Comparison of ENCODE assay signal across 29 mouse cellular contexts in genomic region chr13:13820234-13821123, GRCm38 (mm10). TPM values are rescaled to one million over a fixed set of nuclear protein-coding genes. Genes with fewer than 3 reads are reported as not detected.
A peak's percentile ranks its signal among the peaks of the same experiment; 100 is the strongest.
DNase-seq lines count a peak whose midpoint lies in the region; ATAC-seq and TF ChIP-seq lines count a peak whose summit lies in the region.
"Had no signal": no experiment of that assay in that cellular context is flagged by ENCODE, and none has a peak within 500 bp of the region (broad histone marks: within the 10 kb centered on the region; RNA-seq: fewer than 3 reads in every experiment).

No protein-coding gene starts in this region.

- H3K9ac ChIP-seq in hindbrain, embryonic 13.5 days: no peak overlapping the region
- H3K9ac ChIP-seq in hindbrain, embryonic 11.5 days (ENCODE audit: low read depth, low read length): no peak overlapping the region
- no peak overlapping the region for H3K9ac ChIP-seq in forebrain, embryonic 12.5 days
- no peak overlapping the region for H3K9ac ChIP-seq in hindbrain, embryonic 16.5 days (ENCODE audit: low read depth, low read length)
- H3K9ac ChIP-seq in lung, postnatal 0 days (replicated peaks; ENCODE audit: low read depth): no peak overlapping the region
- H3K9ac ChIP-seq: embryonic facial prominence, embryonic 15.5 days; heart, embryonic 15.5 days; limb, embryonic 13.5 days; liver, embryonic 12.5 days; midbrain, embryonic 12.5 days had no signal

- peak; percentile 73 for ATAC-seq in hindbrain, embryonic 13.5 days (ENCODE audit: low FRiP score)
- no peak for ATAC-seq in hindbrain, embryonic 11.5 days (ENCODE audit: low FRiP score)
- ATAC-seq in forebrain, embryonic 12.5 days (ENCODE audit: low FRiP score): peak; percentile 70; the same call in 1 of the 2 replicates
- ATAC-seq in hindbrain, embryonic 16.5 days: peak; percentile 73
- ATAC-seq in lung, postnatal 0 days: no peak
- ATAC-seq: intestine, embryonic 16.5 days; liver, embryonic 12.5 days; Patski had no signal

- no peak overlapping the region for H3K4me2 ChIP-seq in hindbrain, embryonic 13.5 days
- no peak overlapping the region for H3K4me2 ChIP-seq in hindbrain, embryonic 11.5 days (replicated peaks; ENCODE audit: low read depth, low read length)
- H3K4me2 ChIP-seq in forebrain, embryonic 12.5 days: no peak overlapping the region
- H3K4me2 ChIP-seq in hindbrain, embryonic 16.5 days (ENCODE audit: low read length): no peak overlapping the region
- H3K4me2 ChIP-seq in lung, postnatal 0 days (replicated peaks; ENCODE audit: low read depth, low read length): no peak overlapping the region
- H3K4me2 ChIP-seq: embryonic facial prominence, embryonic 15.5 days; heart, embryonic 15.5 days; limb, embryonic 13.5 days; liver, embryonic 12.5 days; midbrain, embryonic 12.5 days had no signal

- H3K4me3 ChIP-seq in hindbrain, embryonic 13.5 days: no peak overlapping the region
- H3K4me3 ChIP-seq in hindbrain, embryonic 11.5 days (ENCODE audit: low read depth, low read length): no peak overlapping the region
- H3K4me3 ChIP-seq in forebrain, embryonic 12.5 days (replicated peaks): no peak overlapping the region
- no peak overlapping the region for H3K4me3 ChIP-seq in hindbrain, embryonic 16.5 days (ENCODE audit: low read length)
- H3K4me3 ChIP-seq in lung, postnatal 0 days (ENCODE audit: low read depth, low read length): no peak overlapping the region
- H3K4me3 ChIP-seq: embryonic facial prominence, embryonic 15.5 days; heart, adult 2 months; heart, embryonic 15.5 days; layer of hippocampus, adult 2 months; limb, embryonic 13.5 days; liver, embryonic 12.5 days; midbrain, embryonic 12.5 days; myocyte had no signal

- TF ChIP-seq EP300 in lung, postnatal 0 days (IDR thresholded peaks at IDR 0.05): no peak

- H3K27ac ChIP-seq in hindbrain, embryonic 13.5 days: peak overlapping the region; percentile 27; the same call in 1 of the 2 replicates
- H3K27ac ChIP-seq in hindbrain, embryonic 11.5 days (ENCODE audit: low read depth, low read length): no peak overlapping the region
- no peak overlapping the region for H3K27ac ChIP-seq in forebrain, embryonic 12.5 days
- 0 out of 2 replicates have a peak overlapping the region, but pooled peaks have one; percentile 17 for H3K27ac ChIP-seq in hindbrain, embryonic 16.5 days (ENCODE audit: low read depth, low read length)
- no peak overlapping the region for H3K27ac ChIP-seq in lung, postnatal 0 days (ENCODE audit: low read length)
- H3K27ac ChIP-seq: embryonic facial prominence, embryonic 15.5 days; heart, adult 2 months; heart, embryonic 15.5 days; layer of hippocampus, adult 2 months; limb, embryonic 13.5 days; liver, embryonic 12.5 days; midbrain, embryonic 12.5 days had no signal

- 70% methylated on average over 7 of the region's 7 CpGs for WGBS in hindbrain, embryonic 13.5 days
- WGBS in hindbrain, embryonic 11.5 days: 86% methylated on average over 7 of the region's 7 CpGs
- 65% methylated on average over 7 of the region's 7 CpGs for WGBS in forebrain, embryonic 12.5 days
- 61% methylated on average over 7 of the region's 7 CpGs for WGBS in hindbrain, embryonic 16.5 days
- 70% methylated on average over 7 of the region's 7 CpGs for WGBS in lung, postnatal 0 days

- no peaks in the 10 kb centered on the region for H3K4me1 ChIP-seq in hindbrain, embryonic 13.5 days (replicated peaks)
- H3K4me1 ChIP-seq in hindbrain, embryonic 11.5 days (replicated peaks; ENCODE audit: control insufficient read depth, insufficient read depth, low read length): no peaks in the 10 kb centered on the region
- no peaks in the 10 kb centered on the region for H3K4me1 ChIP-seq in forebrain, embryonic 12.5 days
- H3K4me1 ChIP-seq in hindbrain, embryonic 16.5 days (ENCODE audit: control insufficient read depth, insufficient read depth, low read depth, low read length): no peaks in the 10 kb centered on the region
- H3K4me1 ChIP-seq in lung, postnatal 0 days (ENCODE audit: insufficient read depth, low read depth, low read length): no peaks in the 10 kb centered on the region
- H3K4me1 ChIP-seq: embryonic facial prominence, embryonic 15.5 days; heart, embryonic 15.5 days; limb, embryonic 13.5 days; liver, embryonic 12.5 days; midbrain, embryonic 12.5 days had no signal

- no peak for DNase-seq in hindbrain, embryonic 11.5 days (ENCODE audit: low spot score)
- DNase-seq in MN1 (ENCODE audit: low spot score): peak; percentile 52
- DNase-seq in spleen, postnatal 10 days (ENCODE audit: low spot score in 2 of 2): no peak
- no peak for DNase-seq in lung, postnatal 0 days (ENCODE audit: low spot score)
- no peak for DNase-seq in adrenal gland, adult 18-20 months (ENCODE audit: low spot score in 2 of 2)
- DNase-seq: adrenal gland, adult 8-10 months; cerebellum, adult 8-10 months; gastrocnemius, postnatal 25 days; heart, adult 2 months; kidney, postnatal 25 days; layer of hippocampus, postnatal 36 days; lung, adult 18-20 months; right cerebral cortex, postnatal 14 days had no signal

- H3K36me3 ChIP-seq in hindbrain, embryonic 13.5 days: no peaks in the 10 kb centered on the region
- H3K36me3 ChIP-seq in hindbrain, embryonic 11.5 days (ENCODE audit: control insufficient read depth, insufficient read depth, low read length): no peaks in the 10 kb centered on the region
- H3K36me3 ChIP-seq in forebrain, embryonic 12.5 days (replicated peaks): no peaks in the 10 kb centered on the region
- H3K36me3 ChIP-seq in hindbrain, embryonic 16.5 days (ENCODE audit: control insufficient read depth, insufficient read depth, low read length): no peaks in the 10 kb centered on the region
- H3K36me3 ChIP-seq in lung, postnatal 0 days (ENCODE audit: insufficient read depth, low read length): no peaks in the 10 kb centered on the region
- H3K36me3 ChIP-seq: embryonic facial prominence, embryonic 15.5 days; heart, embryonic 15.5 days; limb, embryonic 13.5 days; liver, embryonic 12.5 days; midbrain, embryonic 12.5 days had no signal

- H3K27me3 ChIP-seq in hindbrain, embryonic 13.5 days: no peaks in the 10 kb centered on the region
- H3K27me3 ChIP-seq in hindbrain, embryonic 11.5 days (ENCODE audit: control insufficient read depth, insufficient read depth, low read length): no peaks in the 10 kb centered on the region
- H3K27me3 ChIP-seq in forebrain, embryonic 12.5 days: no peaks in the 10 kb centered on the region
- no peaks in the 10 kb centered on the region for H3K27me3 ChIP-seq in hindbrain, embryonic 16.5 days (replicated peaks; ENCODE audit: control insufficient read depth, insufficient read depth, low read length)
- H3K27me3 ChIP-seq in lung, postnatal 0 days (replicated peaks; ENCODE audit: insufficient read depth, low read length): no peaks in the 10 kb centered on the region
- H3K27me3 ChIP-seq: embryonic facial prominence, embryonic 15.5 days; heart, embryonic 15.5 days; limb, embryonic 13.5 days; liver, embryonic 12.5 days; midbrain, embryonic 12.5 days; Patski had no signal

- no peaks in the 10 kb centered on the region for H3K9me3 ChIP-seq in hindbrain, embryonic 13.5 days
- no peaks in the 10 kb centered on the region for H3K9me3 ChIP-seq in hindbrain, embryonic 11.5 days (ENCODE audit: control insufficient read depth, low read length)
- no peaks in the 10 kb centered on the region for H3K9me3 ChIP-seq in forebrain, embryonic 12.5 days
- no peaks in the 10 kb centered on the region for H3K9me3 ChIP-seq in hindbrain, embryonic 16.5 days (ENCODE audit: control insufficient read depth, low read length)
- no peaks in the 10 kb centered on the region for H3K9me3 ChIP-seq in lung, postnatal 0 days (ENCODE audit: low read length)
- H3K9me3 ChIP-seq: embryonic facial prominence, embryonic 15.5 days; heart, embryonic 15.5 days; limb, embryonic 13.5 days; liver, embryonic 12.5 days; midbrain, embryonic 12.5 days had no signal

- TF ChIP-seq CTCF in lung, postnatal 0 days (IDR thresholded peaks at IDR 0.05): no peak

RNA-seq across cellular contexts. Expression of gene Gng4, which starts 36.6 kb away (rescaled TPM):
- polyA plus RNA-seq in hindbrain, embryonic 13.5 days (2015; fragmentation: Nextera tagmentation; extraction: Ambion mirVana): 22.2 and 27.1 TPM in 2 replicates
- 2.6 and 3.5 TPM in 2 replicates for polyA plus RNA-seq in hindbrain, embryonic 11.5 days (2014; fragmentation: Nextera tagmentation; extraction: Ambion mirVana)
- polyA plus RNA-seq in forebrain, embryonic 12.5 days (2016; fragmentation: Nextera tagmentation; extraction: Ambion mirVana): 3.4 and 4.6 TPM in 2 replicates
- 105 and 106 TPM in 2 replicates for polyA plus RNA-seq in hindbrain, embryonic 16.5 days (2015; fragmentation: Nextera tagmentation; extraction: Ambion mirVana)
- 0.94 and 1.4 TPM in 2 replicates for polyA plus RNA-seq in lung, postnatal 0 days (2015; fragmentation: Nextera tagmentation; extraction: Ambion mirVana)
- total RNA-seq in adrenal gland, adult 18-20 months (2021): 10 to 100 TPM; 10.7 to 13.7 TPM
- total RNA-seq: ES-E14; hematopoietic stem cell, adult 5-6 weeks; megakaryocyte, adult 5-6 weeks had no signal
- polyA plus RNA-seq: liver, embryonic 12.5 days; Patski; testis, adult 2 months had no signal

Comparison
In these comparisons a context has a peak if more than half of its experiments do, and no peak if none do; other contexts are left out.
1. ATAC-seq: peak in hindbrain, embryonic 13.5 days (single experiment), forebrain, embryonic 12.5 days (single experiment) and hindbrain, embryonic 16.5 days (single experiment); none in hindbrain, embryonic 11.5 days (single experiment) and lung, postnatal 0 days (single experiment).
2. H3K27ac ChIP-seq: peak in hindbrain, embryonic 13.5 days (single experiment) and hindbrain, embryonic 16.5 days (single experiment); none in hindbrain, embryonic 11.5 days (single experiment), forebrain, embryonic 12.5 days (single experiment) and lung, postnatal 0 days (single experiment).